Mouse (Mus musculus) layer of hippocampus, adult 2 months (tissue): ENCODE data around the gene Glra4. TPM values are rescaled to one million over a fixed set of nuclear protein-coding genes. Genes with fewer than 3 reads are reported as not detected.
"Not testable (repeated sequence)": the region's sequence is repeated elsewhere in the genome, so short reads cannot be mapped to it uniquely, and the experiment has no call there.

ENCODE experiments used
- DNase-seq, 2 experiments: peaks; one replicate each; pipeline ENCODE4 v3.0.0; 2022; ENCODE audit warnings: low spot score in 2 of 2
- H3K27ac ChIP-seq: fragments of 200-600 bp; 2 replicates; pipeline ENCODE4 v1.8.1; 2022
- H3K4me3 ChIP-seq: fragments of 200-600 bp; 2 replicates; pipeline ENCODE4 v1.8.1; 2022; ENCODE audit warnings: mild to moderate bottlenecking
- CTCF ChIP-seq: fragments of 200-600 bp; conservative IDR thresholded peaks from 2 replicates; pipeline ENCODE4 v1.8.1; 2022; ENCODE audit warnings: antibody characterized with exemption, mild to moderate bottlenecking, moderate library complexity
- total RNA-seq, 2 experiments: library from RNA; stranded (reverse); gene quantifications; 2 replicates each; pipeline ENCODE4 v1.2.3; 2021

Glra4 gene
- total RNA-seq, 2 experiments from 2014 or later, result 0.20 TPM; not detected in 1

- Histone ChIP-seq H3K27ac (peak overlapping the region; percentile 61), H3K4me3 (no peak overlapping the region)
- no peak for TF ChIP-seq CTCF
- DNase-seq, result no peak
Measured at GRCm38 (mm10) chrX:136749329-136749728, 30.6 kb downstream of the Glra4 start.

- Histone ChIP-seq H3K27ac (no peak overlapping the region), H3K4me3 (no peak overlapping the region)
- DNase-seq, result no peak
- peak; percentile 72 for TF ChIP-seq CTCF
Measured at GRCm38 (mm10) chrX:136744663-136745062, 35.3 kb downstream of the Glra4 start.

- peak within 1 kb of the TSS; percentile 62 for H3K4me3 ChIP-seq
- TF ChIP-seq CTCF, result no peak
- H3K27ac ChIP-seq, result peak within 1 kb of the TSS; percentile 97
- DNase-seq, result no peak
Measured at GRCm38 (mm10) chrX:136743459-136743858, 36.5 kb downstream of the Glra4 start, which contains the start of gene Morf4l2. Morf4l2 (minus strand) TSS chrX:136743690.

- H3K4me3 ChIP-seq, result peak overlapping the region; percentile 62
- DNase-seq, result peak; percentile 64 to 65
- TF ChIP-seq CTCF, result peak; percentile 80
- H3K27ac ChIP-seq, result peak overlapping the region; percentile 97
Measured at GRCm38 (mm10) chrX:136742661-136743103, 37.3 kb downstream of the Glra4 start.

GRCm38 (mm10) chrX:136742241-136742640, 37.7 kb downstream of the Glra4 start:
- no peak for DNase-seq
- Histone ChIP-seq H3K27ac (peak overlapping the region; percentile 97), H3K4me3 (peak overlapping the region; percentile 62)
- no peak for TF ChIP-seq CTCF

GRCm38 (mm10) chrX:136741651-136742201, 38.2 kb downstream of the Glra4 start:
- Histone ChIP-seq H3K4me3 (peak overlapping the region; percentile 62), H3K27ac (peak overlapping the region; percentile 97)
- no peak for TF ChIP-seq CTCF
- DNase-seq, result peak; percentile 66 to 67

- no peak for TF ChIP-seq CTCF
Measured at GRCm38 (mm10) chrX:136740791-136741650, 38.9 kb downstream of the Glra4 start.

GRCm38 (mm10) chrX:136740087-136740790, 39.7 kb downstream of the Glra4 start:
- H3K4me3 ChIP-seq, result peak overlapping the region; percentile 75
- DNase-seq, result no peak
- no peak for TF ChIP-seq CTCF
- H3K27ac ChIP-seq, result peak overlapping the region; percentile 93

More at GRCm38 (mm10) chrX:136740791-136741650, 38.9 kb downstream of the Glra4 start:
- H3K27ac ChIP-seq, result peak overlapping the region; percentile 97
- DNase-seq, result peak; percentile 88 to 97
- peak overlapping the region; percentile 75 for H3K4me3 ChIP-seq

- no peak overlapping the region for H3K4me3 ChIP-seq
- no peak for TF ChIP-seq CTCF
- no peak overlapping the region for H3K27ac ChIP-seq
- DNase-seq, result no peak
Measured at GRCm38 (mm10) chrX:136732016-136732415, 47.9 kb downstream of the Glra4 start.

GRCm38 (mm10) chrX:136714742-136715474, 65.0 kb downstream of the Glra4 start:
- H3K27ac ChIP-seq, result peak overlapping the region; percentile 83
- DNase-seq, H3K4me3 ChIP-seq: not testable (repeated sequence)

GRCm38 (mm10) chrX:136708782-136709181, 71.2 kb downstream of the Glra4 start:
- TF ChIP-seq CTCF, result no peak
- H3K27ac ChIP-seq, result peak overlapping the region; percentile 88
- peak overlapping the region; percentile 62 for H3K4me3 ChIP-seq
- no peak for DNase-seq

GRCm38 (mm10) chrX:136708168-136708681, 71.7 kb downstream of the Glra4 start:
- Histone ChIP-seq H3K4me3 (peak overlapping the region; percentile 62), H3K27ac (peak overlapping the region; percentile 88)
- peak; percentile 20 to 40 for DNase-seq
- no peak for TF ChIP-seq CTCF

Other genes with a start within 250 kb of the Glra4 start
- not detected for gene Kir3dl2, start 236.1 kb downstream of the Glra4 start, total RNA-seq
- gene Tceal3, start 189.3 kb downstream of the Glra4 start, total RNA-seq, result 100 to 1,000 TPM; 193 to 204 TPM
- gene Tceal1, start 72.2 kb downstream of the Glra4 start, total RNA-seq, result 10 to 100 TPM; 12.9 to 15.3 TPM
- gene Morf4l2, start 36.5 kb downstream of the Glra4 start, total RNA-seq, result 100 to 1,000 TPM; 384 to 391 TPM
- 100 to 1,000 TPM; 688 to 710 TPM for gene Plp1, start 42.5 kb upstream of the Glra4 start, total RNA-seq
- 10 to 100 TPM; 18.5 to 28.3 TPM for gene Rab9b, start 88.6 kb upstream of the Glra4 start, total RNA-seq
- not detected for gene H2bfm, start 147.2 kb upstream of the Glra4 start, total RNA-seq
- 10 to 100 TPM; 18.4 to 27.5 TPM for gene Tmsb15b2, start 195.4 kb upstream of the Glra4 start, total RNA-seq
- gene Tmsb15l, start 196.7 kb upstream of the Glra4 start, total RNA-seq, result 1 to 10 TPM; 1.9 to 2.3 TPM
- 1 to 10 TPM; 3.7 to 8.3 TPM for gene Tmsb15b1, start 196.7 kb upstream of the Glra4 start, total RNA-seq
- gene Zcchc18, start 213.0 kb upstream of the Glra4 start, total RNA-seq, result 100 to 1,000 TPM; 259 to 277 TPM